Mouse (Mus musculus): ENCODE measurements around the gene Klhl29.

Klhl29 gene

GRCm38 (mm10) chr12:5301841-5302240, 73.6 kb downstream of the Klhl29 start:
- DNase-seq (ENCODE audit: low read depth, low spot score) = no peak

- no peak for DNase-seq (ENCODE audit: low read depth, low spot score)
Measured at GRCm38 (mm10) chr12:5296422-5296821, 79.1 kb downstream of the Klhl29 start.

- no peak for DNase-seq (ENCODE audit: low read depth, low spot score)
Measured at GRCm38 (mm10) chr12:5292316-5292715, 83.2 kb downstream of the Klhl29 start.

GRCm38 (mm10) chr12:5285579-5285978, 89.9 kb downstream of the Klhl29 start:
- DNase-seq (ENCODE audit: low read depth, low spot score) = no peak

GRCm38 (mm10) chr12:5284961-5285360, 90.5 kb downstream of the Klhl29 start:
- DNase-seq (ENCODE audit: low read depth, low spot score) = no peak

- DNase-seq (ENCODE audit: low read depth, low spot score) = no peak
Measured at GRCm38 (mm10) chr12:5283654-5284053, 91.8 kb downstream of the Klhl29 start.

GRCm38 (mm10) chr12:5282611-5283010, 92.9 kb downstream of the Klhl29 start:
- no peak for DNase-seq (ENCODE audit: low read depth, low spot score)

- no peak for DNase-seq (ENCODE audit: low read depth, low spot score)
Measured at GRCm38 (mm10) chr12:5279873-5280272, 95.6 kb downstream of the Klhl29 start.

- DNase-seq (ENCODE audit: low read depth, low spot score) = no peak
Measured at GRCm38 (mm10) chr12:5277028-5277427, 98.5 kb downstream of the Klhl29 start.

GRCm38 (mm10) chr12:5275507-5275936, 100.0 kb downstream of the Klhl29 start:
- no peak for DNase-seq (ENCODE audit: low read depth, low spot score)

- no peak for DNase-seq (ENCODE audit: low read depth, low spot score)
Measured at GRCm38 (mm10) chr12:5274519-5274944, 101.0 kb downstream of the Klhl29 start.

- no peak for DNase-seq (ENCODE audit: low read depth, low spot score)
Measured at GRCm38 (mm10) chr12:5273316-5274047, 102.0 kb downstream of the Klhl29 start.

GRCm38 (mm10) chr12:5270527-5270926, 105.0 kb downstream of the Klhl29 start:
- DNase-seq (ENCODE audit: low read depth, low spot score) = no peak

- DNase-seq (ENCODE audit: low read depth, low spot score) = no peak
Measured at GRCm38 (mm10) chr12:5269936-5270335, 105.5 kb downstream of the Klhl29 start.

GRCm38 (mm10) chr12:5269061-5269460, 106.4 kb downstream of the Klhl29 start:
- DNase-seq (ENCODE audit: low read depth, low spot score) = no peak

GRCm38 (mm10) chr12:5268188-5268612, 107.3 kb downstream of the Klhl29 start:
- no peak for DNase-seq (ENCODE audit: low read depth, low spot score)

GRCm38 (mm10) chr12:5267271-5268187, 108.0 kb downstream of the Klhl29 start:
- DNase-seq (ENCODE audit: low read depth, low spot score) = no peak

- no peak for DNase-seq (ENCODE audit: low read depth, low spot score)
Measured at GRCm38 (mm10) chr12:5266773-5267172, 108.7 kb downstream of the Klhl29 start.

- DNase-seq (ENCODE audit: low read depth, low spot score) = no peak
Measured at GRCm38 (mm10) chr12:5261476-5261875, 114.0 kb downstream of the Klhl29 start.

GRCm38 (mm10) chr12:5258779-5259178, 116.7 kb downstream of the Klhl29 start:
- DNase-seq (ENCODE audit: low read depth, low spot score) = no peak

- no peak for DNase-seq (ENCODE audit: low read depth, low spot score)
Measured at GRCm38 (mm10) chr12:5257174-5257573, 118.3 kb downstream of the Klhl29 start.

- DNase-seq (ENCODE audit: low read depth, low spot score) = no peak
Measured at GRCm38 (mm10) chr12:5255079-5255478, 120.4 kb downstream of the Klhl29 start.
